Mouse (Mus musculus) ovary, adult 18-20 months (tissue): ENCODE results near the gene Rgs3.
A peak's percentile ranks its signal among the peaks of the same experiment; 100 is the strongest.
"Not testable (repeated sequence)": the region's sequence is repeated elsewhere in the genome, so short reads cannot be mapped to it uniquely, and the experiment has no call there.

Source experiments
- DNase-seq: peaks from one replicate; pipeline ENCODE4 v3.0.0; 2022; ENCODE audit warnings: low spot score, mixed read lengths

Gene Rgs3

DNA sequence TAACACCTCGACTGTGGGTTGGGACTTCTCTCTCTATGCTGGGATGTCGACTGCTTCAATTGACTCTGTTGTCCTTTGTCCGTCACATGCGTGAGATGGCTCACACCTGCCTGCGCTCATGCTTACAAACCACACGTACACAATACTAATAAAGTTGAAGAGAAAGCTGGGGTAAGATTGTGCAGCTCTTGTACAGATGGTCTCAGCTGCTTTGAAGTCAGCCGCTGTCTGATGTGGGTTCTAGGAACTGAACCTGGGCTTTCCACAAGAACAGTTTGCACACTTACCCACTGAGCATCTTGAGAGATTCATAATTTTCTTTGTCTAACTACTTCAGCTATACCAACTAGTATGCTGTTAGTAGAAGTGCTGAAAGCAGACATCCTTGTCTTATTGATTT lies 7.7 kb upstream of the Rgs3 start:
- DNase-seq: no peak

DNA sequence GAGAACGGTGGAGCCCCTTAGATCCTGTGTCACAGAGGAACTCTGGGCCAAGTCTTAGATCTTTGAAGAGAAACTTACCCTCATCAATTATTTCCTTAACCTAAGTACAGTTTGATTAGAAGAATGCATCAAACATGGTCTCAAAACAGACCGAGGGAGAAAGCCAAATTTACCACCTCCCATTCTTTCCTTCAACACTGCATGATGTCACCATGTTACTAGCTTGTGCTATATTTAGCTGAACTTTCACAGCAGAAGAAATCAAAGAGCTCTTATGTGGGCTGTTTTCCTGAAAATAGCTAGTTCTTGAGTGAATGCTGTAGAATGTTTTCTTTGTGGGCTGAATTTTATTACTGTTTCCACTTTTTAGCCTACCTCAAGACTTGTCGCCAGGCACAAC lies 2.2 kb upstream of the Rgs3 start:
- DNase-seq: no peak

DNA sequence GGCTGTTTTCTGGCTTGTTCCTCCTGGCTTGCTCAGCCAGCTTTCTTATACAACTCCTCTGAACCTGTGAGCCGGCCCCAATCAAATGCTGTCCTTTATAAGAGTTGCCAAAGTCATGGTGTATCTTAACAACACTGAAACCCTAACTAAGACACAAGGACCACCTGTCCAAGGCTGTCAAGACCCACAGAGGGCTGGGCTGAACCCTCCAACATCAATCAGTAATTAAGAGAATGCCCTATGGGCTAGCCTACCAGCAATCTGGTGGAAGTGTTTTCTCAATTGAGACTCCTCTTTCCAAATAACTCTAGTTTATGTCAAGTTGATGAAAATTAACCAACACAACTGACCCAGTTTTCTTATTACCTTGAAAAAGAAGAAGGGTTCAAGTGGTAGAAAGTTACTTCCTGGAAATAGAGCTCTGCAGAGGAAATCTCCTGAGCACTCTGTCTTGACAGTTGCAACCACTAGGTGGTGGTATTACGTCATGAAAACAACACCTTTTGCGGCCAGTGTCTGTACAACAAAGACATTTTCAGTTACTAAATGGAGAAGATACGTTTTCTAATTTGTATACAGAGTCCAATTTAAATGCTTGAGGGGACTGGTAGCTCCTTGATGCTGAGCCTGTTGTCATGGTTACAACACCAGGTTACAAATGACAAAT lies 1.4 kb downstream of the Rgs3 start:
- peak; percentile 26 for DNase-seq

DNA sequence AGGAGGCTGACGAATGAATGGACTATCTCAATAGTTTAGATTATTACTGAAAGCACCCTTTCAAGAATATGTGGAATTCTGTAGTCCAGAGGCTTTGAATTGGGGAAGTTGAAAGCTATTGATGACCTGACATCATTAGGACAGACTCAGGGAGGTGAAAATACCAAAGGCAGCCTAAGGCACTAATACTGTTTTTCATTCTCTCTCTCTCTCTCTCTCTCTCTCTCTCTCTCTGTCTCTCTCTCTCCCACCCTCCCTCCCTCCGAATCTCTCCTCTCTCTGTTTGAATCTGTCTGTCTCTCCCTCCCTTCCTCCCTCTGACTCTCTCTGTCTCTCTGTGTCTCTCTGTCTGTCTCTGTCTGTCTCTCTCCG lies 2.0 kb downstream of the Rgs3 start:
- no peak for DNase-seq

DNA sequence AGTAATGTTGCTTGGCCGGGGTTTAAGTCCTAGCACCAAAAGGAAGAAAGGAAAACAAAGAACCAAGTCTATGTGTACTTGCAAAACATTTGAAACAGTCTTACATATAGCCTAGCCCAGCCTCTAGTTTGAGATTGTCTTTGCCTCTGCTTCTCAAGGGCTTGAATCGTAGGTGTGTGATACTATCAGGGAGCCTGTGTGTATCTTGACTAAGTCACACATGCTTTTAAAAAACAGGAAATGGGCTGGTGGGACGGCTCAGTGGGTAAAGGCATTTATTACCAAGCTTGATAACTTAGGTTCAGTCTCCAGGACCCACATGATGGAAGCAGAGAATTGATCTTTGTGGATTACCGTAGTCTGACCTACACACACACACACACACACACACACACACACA lies 2.4 kb downstream of the Rgs3 start:
- DNase-seq: no peak

DNA sequence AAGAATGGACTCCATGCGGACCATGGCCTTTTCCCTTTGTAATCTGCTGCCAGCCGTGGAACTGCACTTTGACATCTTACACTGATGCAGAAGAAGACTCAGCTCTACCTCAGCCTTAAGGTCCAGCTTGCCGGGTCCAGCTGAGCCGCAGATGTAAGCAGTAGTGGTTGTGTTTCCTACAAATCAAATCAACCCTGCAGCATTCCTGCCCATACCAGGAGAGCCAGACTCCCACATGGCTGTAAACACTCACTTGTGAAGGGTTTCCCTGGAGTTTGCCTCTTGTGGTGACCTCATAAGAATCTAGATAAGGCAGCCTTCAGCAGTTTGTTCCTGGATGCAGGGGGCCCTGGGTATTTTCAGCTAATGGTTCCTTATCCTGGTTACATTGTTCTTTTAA lies 6.9 kb downstream of the Rgs3 start:
- no peak for DNase-seq

DNA sequence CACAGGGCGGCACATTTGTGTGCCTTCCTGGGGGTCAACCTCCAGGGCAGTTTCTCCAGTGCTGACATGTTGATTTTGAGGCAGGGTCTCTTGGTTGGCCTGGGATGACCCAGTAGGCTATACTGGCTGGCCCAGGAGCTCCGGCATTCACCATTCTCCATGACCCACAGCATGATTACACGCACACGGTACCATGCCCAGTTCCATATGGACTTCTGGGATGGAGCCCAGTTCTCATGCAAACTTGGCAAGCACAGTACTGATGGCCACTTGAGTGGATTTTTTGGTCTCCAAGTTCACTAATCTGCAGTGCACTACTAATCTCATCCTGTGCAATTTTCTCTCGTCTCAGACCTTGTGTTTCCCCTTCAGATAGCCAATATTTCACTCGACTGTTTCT lies 8.0 kb downstream of the Rgs3 start:
- no peak for DNase-seq

DNA sequence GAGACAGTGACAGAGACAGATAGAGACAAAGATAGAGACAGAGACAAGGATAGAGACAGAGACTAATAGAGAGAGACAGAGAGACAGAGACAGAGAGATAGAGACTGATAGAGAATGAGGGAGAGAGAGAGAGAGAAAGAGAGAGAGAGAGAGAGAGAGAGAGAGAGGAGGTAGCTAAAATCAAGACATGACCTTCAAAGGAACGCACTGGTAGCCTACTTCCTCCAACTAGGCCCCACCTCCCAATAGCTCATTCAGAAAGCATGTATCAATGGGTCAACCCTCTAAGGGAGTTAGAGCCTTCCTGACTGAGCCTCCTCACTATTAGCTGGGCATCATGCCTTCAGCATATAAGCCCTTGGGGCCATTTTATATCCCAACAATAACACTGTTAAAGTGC lies 8.7 kb downstream of the Rgs3 start:
- DNase-seq: no peak

DNA sequence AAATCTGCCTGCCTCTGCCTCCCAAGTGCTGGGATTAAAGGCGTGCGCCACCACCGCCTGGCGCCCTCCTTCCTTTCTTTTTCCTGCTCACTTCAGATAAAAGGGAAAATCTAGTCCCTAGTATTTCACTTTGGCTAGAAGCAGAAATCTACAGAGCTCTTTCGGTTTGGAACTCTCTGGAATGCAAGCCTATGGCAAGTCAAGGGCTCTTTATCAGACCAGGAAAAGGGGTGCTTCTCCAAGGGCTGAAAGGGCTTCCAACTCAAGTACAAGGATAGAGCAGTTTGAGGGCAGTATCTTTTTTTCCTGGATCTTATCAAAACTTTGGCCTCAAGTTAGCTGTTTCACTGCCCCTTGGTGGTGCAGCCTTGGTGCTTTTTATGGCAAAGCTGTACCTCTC lies 10.0 kb downstream of the Rgs3 start:
- DNase-seq: no peak

DNA sequence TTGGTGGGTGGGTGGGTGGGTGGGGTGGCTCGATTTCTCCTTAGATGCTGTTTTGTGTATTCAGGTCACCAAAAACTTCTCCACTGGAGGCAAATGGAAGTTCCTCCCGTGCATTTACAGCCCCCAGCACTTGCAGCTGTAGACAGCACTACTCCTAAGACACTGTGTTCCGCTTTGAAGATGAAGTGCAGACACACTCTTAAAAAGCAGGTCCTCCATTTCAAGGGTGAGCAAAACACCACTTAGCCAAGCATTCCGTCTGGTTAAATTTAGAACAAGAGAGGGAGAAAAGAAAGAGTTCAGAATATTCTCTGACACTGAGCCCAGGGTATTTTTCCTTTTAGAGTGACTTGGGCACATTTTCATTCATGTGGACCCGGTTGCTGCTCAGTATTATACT lies 10.4 kb downstream of the Rgs3 start:
- no peak for DNase-seq

DNA sequence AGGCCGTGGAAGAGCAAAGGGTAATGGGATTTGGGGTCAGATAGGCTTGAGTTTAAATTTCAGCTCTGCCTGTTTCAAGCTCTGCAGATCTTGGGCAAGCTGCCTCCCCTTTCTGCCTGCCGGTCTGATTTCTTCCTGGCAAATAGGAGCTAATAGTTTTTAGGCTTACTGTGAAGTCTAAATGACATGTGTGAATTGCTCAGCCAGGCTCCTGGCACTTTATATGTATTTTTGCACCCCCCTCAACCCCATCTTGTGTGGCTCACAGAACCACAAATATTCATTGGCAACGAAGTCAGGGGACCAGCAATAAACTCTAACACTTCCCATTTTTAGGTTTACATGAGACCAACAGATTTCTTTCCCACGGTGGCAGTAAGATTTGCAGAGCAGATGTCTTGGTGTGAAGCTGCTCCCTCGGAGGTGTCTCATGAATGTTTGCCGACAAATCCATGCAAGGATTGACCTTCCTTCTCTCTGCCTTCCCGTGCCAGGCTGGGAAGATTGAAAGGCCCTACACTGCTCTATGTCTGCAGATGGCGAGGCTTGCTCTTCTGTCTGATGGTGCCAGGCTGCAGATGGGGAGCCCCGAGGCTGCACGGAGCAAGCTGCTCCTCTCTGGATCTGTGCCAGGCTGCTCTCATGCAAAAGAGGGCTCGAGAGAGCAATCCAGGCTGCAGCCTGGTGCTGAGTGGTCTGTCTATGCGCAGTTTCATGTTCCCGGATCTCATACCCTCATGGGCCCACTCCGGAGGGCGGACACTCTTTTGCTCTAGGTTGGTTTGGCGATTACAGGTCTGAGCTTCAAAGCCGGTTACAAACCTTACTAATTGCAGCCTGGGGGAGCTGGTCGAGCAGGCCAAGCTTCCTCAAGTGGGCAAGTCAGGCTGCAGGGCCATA lies 23.0 kb downstream of the Rgs3 start:
- DNase-seq: no peak

DNA sequence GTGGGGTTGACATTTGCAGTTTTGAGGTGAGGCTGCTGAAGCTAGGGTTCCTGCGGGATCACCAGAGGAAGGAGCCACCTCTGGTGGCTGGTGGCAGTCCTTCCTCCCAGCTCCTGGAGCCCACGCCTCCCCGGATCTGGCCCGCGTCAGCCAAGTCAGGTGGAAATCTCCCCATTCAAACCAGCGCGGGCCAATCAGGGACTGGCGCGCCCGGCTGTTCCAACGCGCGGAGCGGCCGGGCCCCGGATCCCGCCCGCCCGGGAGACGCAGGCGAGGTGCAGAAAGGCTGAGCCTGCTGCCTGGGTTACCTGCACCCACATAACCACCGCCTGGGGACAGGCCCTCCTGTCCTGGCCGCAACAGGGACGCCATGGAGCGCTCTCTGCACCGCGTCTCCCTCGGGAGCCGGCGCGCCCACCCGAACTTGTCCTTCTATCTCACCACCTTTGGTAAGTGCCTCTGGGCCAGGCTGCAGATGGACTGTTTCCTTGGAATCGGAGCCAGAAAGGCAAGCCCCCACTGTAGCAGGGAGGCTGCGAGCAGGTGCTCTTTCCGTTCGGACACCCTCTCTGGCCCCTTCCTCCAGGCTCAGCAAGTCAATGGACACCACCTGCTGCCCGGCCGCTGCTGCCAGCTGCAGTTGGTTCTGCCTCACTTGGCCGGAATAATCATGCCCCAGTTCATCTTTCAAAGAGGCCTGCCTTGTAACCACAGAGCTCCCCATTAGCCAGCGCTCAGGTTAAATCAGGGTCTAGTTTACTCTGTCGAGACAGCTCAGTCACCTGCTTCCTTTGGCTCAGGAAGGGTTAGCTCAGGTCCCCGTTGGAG lies 23.8 kb downstream of the Rgs3 start:
- no peak for DNase-seq

DNA sequence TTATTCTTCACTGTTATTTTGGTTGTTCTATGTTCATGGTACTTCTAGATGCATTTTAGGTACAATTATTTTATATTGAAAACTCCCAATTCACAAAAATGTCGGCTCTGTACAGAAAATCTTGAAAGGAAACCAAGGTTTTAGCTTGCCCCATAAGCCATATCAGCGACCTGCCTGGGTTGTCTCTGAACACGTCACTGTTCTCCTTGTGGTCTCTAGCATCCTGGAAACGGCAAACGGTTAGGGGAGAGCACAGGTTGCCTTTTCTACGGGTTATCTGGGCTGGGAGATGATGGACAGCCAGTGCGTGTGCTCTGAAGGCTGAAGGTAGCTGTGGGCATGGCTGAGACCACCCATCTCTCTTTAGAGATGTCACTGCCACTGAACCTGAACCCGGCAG lies 27.4 kb downstream of the Rgs3 start:
- no peak for DNase-seq

DNA sequence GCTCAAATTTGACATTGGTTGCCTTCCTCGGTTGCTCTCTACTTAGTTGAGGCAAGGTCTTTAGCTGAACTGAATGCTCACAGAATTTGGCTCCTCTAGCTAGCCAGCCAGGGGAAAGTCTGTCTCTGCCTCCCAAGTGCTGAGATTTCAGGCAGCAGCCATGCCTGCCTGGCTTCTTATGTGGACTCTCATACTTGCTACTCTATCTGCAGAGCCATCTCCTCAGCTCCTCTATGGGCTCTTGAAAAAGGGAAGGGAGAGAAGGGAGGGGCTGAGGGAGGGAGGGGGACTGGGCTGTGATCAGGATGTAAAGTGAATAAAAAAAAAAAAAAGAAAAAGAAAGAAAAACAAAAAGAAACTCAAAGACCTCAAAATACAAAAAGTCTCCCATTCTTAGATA lies 31.2 kb downstream of the Rgs3 start:
- DNase-seq: no peak

DNA sequence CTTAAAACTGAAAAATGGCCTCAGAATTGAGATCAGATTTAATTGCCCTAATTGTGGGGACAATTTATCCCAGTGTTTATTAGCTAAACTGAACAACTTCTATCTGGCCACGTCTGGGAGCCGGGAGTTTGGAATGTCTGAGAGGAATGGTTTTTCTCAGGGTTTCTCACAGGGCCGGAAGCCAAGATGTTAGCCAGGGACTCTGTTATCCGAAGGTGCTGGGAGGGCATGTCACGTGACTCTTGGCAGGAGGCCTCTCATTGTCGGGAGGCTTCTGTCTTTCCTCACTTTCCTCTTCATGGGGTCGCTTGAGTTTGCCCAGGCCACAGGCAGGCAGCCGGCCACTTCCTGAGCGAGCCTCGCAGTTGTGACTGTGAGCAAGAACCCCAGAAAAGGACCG lies 31.7 kb downstream of the Rgs3 start:
- DNase-seq: peak; percentile 25

DNA sequence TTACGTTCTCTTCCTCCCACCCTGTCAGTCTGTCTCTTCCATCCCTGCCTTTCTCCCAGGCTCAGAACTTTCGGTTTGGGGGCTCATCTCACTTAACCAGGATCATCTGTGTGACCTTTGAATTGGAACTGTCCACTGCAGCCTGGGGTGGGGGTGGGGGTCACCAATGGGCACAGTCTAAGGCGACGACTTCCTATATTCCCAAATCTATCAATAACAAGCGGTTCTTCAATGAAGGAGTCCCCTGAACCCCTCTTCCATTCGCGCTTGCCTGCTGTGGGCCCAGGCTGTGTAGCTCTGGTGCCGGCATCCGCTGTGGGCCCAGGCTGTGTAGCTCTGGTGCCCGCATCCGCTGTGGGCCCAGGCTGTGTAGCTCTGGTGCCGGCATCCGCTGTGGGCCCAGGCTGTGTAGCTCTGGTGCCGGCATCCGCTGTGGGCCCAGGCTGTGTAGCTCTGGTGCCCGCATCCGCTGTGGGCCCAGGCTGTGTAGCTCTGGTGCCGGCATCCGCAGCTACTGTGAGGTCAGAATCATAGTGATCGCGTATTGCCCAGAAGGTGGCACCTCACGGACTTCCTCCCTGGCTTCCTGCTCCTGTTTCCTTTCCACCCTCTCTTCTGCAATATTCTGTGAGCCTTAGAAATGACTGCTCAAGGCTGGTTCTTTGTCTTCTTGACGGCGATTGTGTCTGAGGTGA lies 34.0 kb downstream of the Rgs3 start:
- not testable (repeated sequence) for DNase-seq

DNA sequence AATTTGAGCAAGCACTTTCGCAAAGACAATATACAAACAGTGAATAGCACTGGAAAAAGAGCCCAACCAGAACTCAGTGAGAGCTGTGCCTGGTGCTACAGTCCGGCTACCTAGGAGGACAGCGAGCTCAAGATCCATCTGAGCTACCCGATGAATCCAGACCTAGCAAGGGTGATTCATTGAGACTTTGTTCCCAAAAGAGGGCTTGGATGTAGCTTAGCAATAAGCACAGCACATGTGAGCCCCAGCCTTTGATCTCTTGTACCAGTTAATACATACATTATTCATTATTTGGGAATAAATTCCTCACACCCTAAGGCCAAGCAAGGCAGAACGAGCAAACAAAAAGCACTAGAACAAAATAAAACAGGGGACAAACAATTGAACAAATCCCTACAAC lies 34.8 kb downstream of the Rgs3 start:
- DNase-seq: no peak

DNA sequence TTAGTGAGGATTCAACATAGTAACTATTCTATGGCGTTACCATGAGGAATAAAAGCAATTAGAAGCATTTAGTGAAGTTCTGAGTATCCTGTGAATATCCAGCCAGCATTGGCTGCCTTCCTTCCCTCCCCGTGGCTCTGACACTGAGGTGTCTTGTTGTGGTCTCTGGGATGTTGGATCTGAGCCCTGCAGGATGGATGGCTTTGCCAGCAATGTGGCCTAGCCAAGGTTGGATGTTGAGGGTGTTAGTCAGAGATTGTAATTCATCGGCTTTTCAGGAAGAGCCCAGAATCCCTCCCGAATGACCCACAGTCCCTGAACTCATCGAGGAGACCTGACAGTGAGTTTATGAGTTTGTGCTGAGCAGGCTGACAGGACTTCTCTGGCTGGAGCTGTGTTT lies 36.4 kb downstream of the Rgs3 start:
- DNase-seq: no peak

DNA sequence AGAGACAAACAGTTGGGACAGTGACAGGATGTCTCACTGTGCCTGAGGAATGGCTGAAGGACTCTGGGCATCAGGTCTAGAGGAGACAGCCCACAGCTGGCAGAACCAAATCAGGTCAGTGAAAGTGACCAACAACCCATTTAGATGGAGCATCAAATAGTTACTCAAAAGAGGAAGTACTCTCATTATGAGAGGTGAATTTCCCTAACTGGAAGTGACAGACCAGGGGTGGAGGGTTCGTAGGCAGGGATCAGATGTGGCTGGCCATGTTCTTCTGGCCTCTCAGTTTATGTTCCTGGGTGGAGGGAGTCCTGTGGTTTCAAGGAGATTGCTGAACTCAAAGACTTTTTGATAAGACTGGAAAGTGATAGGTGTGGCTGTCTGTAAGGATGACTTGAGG lies 40.9 kb downstream of the Rgs3 start:
- DNase-seq: no peak

DNA sequence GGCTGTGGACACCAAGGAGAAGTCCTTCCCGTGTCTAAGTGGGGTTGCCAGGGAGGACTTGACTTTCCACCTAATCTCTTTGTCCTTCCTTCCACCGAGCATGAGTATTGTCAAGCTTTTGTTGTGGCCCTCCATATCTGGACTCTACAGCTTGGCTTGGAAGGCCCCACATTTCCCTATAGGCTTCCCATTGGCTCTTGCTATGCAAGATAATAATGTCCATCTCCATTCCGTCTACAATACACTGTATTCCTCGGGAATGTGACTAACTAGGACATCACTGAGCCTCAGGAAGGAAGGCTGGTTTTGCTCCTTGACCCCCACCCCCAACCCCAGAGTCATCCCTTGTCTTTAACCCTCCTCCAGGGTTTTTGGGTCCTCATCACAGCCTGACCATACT lies 44.0 kb downstream of the Rgs3 start:
- no peak for DNase-seq

DNA sequence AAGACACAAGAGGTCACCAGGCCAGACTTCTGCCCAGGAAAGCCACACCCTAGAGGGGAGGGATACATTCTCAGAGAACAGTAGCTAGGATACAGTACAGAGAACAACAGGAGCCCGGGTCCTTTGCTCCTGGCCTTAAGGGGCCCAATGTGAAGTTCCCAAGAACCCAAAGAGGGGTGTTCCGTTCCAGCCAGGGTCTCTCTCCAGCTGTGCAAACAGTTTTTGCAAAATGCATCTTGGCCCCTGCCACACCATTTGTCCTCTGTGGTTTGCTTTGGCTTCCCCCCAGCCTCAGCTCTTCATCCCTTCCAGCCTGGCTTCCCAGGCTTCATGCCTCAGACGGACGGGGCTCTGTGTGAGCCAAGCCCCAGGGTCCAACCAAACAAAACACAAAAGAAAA lies 44.4 kb downstream of the Rgs3 start:
- no peak for DNase-seq

DNA sequence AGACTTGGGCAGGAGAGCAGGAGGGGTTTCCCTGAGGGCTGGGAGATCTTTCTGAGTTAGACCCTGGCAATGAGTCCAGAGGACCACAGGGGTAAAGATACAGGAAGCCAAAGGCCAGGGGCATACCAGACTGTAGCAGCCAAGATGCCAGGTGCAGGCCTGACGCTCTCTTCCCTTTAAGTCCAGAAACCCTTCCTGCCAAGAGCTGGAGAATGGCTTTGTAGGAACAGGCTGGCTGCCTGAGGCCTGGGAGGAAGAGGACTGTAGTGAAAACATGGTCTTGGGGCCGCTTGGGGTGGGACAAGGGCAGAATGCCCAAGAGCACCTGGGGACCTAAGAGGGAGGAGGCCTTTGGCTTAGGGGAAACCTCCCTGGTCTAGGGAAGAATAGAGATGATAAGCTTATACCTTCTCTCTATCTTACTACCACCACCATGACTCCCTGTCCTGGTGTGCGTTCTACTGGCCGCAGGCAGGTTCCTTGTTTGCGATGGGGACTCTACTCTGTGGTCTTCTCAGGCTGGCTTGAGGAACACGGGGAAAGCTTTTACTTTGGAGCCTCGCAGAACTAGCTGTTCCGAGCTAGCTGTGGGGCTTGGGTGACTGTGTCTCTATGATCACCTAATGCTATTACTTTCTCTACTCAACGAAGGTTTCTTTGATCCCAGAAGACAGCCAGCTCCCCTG lies 46.4 kb downstream of the Rgs3 start:
- DNase-seq: no peak
